Mouse (Mus musculus) thymus, postnatal 36 days (tissue): ENCODE results near the gene Tmem245.

Experiments used
- DNase-seq, 2 experiments: peaks; one replicate each; pipeline ENCODE4 v3.0.0; 2022; ENCODE audit warnings: mixed read lengths in 2 of 2

Gene Tmem245

GRCm38 (mm10) chr4:56864016-56864415 is 83.2 kb downstream of the Tmem245 start:
- DNase-seq = no peak

DNA sequence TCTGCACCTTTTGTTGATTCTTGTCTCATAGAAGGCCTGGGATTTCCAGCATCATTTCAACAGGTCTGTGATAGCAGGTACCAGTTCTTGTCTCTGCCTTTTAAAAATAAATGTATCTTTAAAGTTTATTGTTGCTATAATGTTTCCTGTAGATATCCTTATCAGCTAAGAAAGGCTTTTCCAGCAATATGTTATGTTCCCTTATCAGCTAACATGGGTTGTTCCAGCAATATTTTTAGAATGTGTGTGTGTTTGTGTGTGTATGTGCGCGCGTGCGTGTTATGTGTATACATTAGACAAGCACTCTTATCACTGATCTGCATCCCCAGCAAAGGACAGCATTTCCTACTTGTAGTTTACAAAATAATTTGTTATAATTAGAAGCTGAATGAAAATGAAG is 85.7 kb downstream of the Tmem245 start:
- no peak for DNase-seq

DNA sequence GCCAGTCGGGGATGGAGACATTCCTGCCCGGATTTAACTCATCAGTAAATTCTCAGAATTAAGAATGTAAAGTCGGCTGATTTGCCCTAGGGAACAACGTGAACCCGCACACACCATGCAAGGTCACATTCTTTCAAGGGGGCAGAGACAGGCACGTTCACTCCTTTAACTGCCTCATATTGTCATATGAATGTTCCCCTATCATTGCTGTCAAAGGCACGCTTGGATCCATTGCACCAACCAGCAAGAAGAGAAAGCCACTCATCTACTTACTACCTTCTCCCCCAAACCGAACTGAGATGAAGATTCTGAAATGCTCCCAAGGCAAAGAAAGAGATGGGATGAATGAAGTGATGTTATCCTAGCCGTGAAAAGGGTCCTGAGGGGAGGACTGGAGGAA is 88.5 kb downstream of the Tmem245 start:
- DNase-seq = no peak

- no peak for DNase-seq
These were observed 90.8 kb downstream of the Tmem245 start for GRCm38 (mm10) chr4:56856371-56856949.

- DNase-seq = no peak
These were observed 91.3 kb downstream of the Tmem245 start for GRCm38 (mm10) chr4:56855935-56856334.

DNA sequence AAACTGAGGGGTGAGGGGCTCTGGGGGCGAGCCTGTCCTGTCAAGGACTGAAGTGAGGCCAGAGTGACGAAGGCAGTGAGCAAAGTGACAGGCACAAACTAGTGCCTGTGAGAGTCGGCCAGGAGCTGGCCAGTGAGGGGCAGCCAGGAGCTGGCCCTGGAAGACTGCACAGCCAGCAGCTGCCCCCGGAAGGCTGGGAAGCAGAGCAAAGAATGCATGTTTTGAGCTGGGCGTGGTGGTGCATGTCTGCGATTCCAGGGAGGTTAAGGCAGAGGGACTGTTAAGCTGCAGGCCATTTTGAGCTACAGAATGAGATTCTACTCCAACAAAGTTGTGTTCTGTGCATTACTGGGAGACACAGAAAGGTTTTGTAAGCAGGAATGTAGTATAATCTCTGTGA is 96.5 kb downstream of the Tmem245 start:
- no peak for DNase-seq

GRCm38 (mm10) chr4:56848044-56848443 is 99.2 kb downstream of the Tmem245 start:
- DNase-seq = no peak

- no peak for DNase-seq
These were observed 99.8 kb downstream of the Tmem245 start for GRCm38 (mm10) chr4:56847400-56847799.

- no peak for DNase-seq
These were observed 101.2 kb downstream of the Tmem245 start for GRCm38 (mm10) chr4:56845896-56846533.

- no peak for DNase-seq
These were observed 102.3 kb downstream of the Tmem245 start for GRCm38 (mm10) chr4:56844911-56845310.

DNA sequence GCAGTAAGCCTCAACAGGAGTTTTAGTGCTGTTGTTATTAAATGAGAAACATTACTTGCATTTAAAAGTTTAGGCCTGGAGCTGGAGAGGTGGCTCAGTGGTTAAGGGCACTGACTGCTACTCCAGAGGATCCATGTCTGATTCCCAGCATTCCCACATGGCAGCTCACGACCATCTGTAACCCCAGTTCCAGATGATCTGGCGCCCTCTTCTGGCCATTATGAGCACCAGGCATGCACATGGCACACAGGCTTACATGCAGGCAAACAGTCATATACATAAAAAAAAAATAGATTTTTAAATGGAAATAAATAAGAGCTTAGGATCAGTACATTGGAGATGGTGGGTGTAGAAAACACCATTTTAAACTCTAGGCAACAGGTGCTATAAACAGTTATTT is 103.3 kb downstream of the Tmem245 start:
- no peak for DNase-seq

DNA sequence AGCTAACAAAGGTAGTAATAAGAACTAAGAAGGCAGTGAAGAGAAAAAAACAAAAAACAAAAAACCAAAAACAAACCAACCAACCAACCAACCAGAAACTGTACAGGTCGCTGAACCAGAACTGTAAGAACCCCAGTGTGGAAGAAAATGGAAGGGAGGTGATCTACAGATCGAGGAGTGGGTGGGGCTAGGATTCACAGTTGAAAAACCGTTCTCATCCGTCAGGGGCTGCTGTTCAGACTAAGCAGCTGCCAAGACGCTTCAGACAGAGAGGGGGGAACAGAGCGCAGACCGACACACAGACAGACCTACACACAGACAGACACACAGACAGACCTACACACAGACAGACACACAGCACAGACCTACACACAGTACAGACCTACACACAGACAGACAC is 104.7 kb downstream of the Tmem245 start:
- DNase-seq = no peak

DNA sequence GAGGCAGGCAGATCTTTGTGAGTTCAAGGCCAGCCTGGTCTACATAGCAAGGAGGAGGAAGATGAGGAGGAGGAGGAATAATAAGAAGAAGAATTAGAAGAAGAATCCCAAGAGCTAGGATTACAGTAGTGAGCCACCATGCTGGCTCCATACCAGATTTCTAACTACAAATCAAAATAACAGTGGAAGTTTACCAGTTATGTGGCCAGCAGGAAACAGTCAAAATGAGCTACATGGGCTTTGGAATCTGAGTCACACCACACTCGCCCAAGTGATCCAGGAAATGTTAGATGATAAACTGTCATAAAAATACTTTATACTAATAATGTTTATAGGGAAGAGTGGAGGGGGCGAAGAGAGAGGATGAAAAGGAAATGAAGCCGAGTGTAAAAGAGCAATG is 106.9 kb downstream of the Tmem245 start:
- no peak for DNase-seq

DNA sequence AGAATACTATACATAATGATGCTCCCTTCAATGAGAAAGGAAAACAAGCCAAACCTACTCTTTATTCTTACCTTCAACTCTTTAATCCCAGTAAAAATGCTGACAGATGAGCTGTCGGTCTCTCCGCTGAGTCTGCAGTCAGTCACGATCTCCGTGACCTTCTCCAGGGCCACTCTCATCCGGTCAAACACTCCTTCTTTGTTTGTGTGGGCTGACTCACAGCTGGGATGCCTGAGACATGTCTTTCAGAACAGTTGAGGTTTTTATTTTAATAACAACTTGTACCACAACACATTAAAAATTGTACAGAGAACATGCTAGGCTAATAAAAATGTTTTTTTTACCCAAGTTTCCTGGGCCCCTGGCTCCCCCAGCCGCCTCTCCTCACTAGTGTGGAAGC is 109.6 kb downstream of the Tmem245 start:
- no peak for DNase-seq

DNA sequence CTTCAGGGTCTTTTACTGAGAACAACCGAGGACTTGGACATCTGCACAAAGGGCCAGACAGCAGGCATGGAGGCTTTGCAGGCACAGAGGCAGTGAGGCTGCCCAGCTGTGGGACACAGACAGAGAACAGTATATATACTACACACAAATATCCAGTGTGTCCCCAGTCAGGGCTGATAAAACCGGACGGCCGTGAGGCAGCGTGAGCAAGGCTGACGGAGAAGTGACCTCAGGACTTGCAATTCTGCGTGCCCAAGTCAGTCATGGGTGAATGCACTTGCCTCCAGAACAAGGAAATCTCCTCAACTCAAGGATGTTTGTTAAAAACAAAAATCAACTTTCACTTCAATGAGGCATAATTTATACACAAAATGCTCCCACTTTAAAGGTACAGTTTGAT is 115.2 kb downstream of the Tmem245 start:
- DNase-seq = no peak

DNA sequence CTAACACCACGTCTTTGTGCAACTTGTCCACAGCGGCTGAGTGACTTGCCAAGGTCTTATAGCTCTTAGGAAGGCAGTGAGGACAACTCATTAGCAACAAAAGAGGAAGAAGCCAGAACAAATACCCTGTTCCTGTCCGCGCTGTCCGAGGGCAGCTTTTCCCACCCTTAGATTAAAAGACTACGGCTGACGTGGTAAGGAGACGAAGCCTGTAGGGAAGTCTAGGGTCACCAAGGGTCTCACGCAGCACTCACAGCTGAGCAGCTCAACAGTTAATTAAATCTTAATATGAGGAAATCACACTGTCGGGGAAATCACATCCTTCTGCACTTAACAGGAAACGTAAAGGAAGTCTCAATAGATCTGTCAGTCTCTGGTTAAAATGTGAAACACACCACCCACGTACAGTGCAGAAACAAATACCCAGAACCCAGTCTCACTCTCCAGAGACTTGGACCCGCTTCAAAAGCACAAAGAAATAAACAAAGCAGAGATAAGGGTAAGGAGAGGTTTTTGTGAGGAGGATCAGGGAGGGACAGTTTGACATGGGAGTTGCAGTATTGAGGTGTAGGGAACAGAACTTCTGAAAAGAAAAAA is 116.1 kb downstream of the Tmem245 start:
- DNase-seq = no peak

DNA sequence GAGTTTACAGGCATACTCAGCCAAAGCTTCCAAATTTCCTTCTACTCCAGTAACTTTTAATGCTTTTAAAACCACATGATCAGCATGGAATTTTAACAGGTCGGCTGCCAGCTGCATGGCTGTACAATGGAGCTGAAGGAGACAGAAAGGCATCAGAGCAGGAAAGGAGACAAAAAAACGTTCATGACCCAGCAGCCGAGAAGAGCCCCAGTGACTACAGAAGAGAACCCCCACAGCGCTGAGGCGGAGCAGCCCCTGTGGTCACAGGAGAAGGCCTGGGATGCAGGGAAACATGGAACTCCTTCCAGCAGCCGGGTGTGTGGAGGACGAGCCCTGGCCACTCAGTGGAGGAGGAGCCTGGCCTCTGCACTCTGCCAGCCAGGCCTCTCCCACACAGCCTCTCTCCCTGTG is 117.7 kb downstream of the Tmem245 start:
- no peak for DNase-seq

DNA sequence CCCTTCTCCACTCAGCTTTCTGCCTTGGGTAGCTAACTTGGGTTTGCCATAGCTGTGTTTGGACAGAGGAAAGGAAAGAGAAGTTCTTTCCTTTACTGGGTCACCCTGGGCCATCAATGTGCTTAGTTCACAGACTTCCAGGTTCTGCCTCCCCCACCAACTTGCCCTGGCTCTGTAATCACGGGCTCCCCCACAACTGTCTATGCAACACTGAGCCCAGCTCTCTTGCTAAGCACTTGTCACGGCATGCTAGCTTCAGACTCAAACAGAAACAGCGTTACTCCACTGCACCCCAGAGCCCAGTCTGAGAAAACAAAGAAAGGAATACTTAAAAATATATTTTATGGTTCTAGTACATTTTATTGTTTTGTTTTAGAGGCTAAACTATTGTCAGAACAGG is 118.3 kb downstream of the Tmem245 start:
- no peak for DNase-seq

DNA sequence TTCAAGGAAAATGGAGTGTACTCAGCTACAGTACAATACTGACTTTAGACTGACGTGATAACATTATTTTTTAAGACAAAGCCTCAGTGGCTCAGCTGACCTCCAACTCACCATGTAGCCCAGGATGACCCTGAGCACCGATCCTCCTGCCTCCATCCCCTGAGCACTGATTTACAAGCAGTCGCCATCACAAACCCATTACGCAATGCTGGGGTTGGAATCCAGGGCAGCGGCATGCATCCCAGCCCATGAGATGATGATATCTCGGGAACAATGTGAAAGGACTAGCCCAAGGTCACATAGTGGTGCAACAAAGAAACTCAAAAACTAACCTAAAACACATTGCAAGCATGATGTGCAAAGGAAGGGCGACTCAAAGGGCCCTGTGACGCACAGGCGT is 123.0 kb downstream of the Tmem245 start:
- no peak for DNase-seq

- DNase-seq = no peak
These were observed 127.2 kb downstream of the Tmem245 start for GRCm38 (mm10) chr4:56820017-56820550.
